Mouse (Mus musculus) limb, embryonic 15.5 days (tissue): Measurements from ENCODE around the gene Ptgr2. TPM values are rescaled to one million over a fixed set of nuclear protein-coding genes. Genes with fewer than 3 reads are reported as not detected.
A peak's percentile ranks its signal among the peaks of the same experiment; 100 is the strongest.
"Not testable (repeated sequence)": the region's sequence is repeated elsewhere in the genome, so short reads cannot be mapped to it uniquely, and the experiment has no call there.

Experiments used
- ATAC-seq: fragments of 200-750 bp; cut with Nextera tagmentation; 2 replicates; pipeline ENCODE4 v1.8.0; 2017; ENCODE audit warnings: low read depth, moderate TSS enrichment; ENCODE audit not compliant: insufficient number of reproducible peaks, low FRiP score, low TSS enrichment
- H3K27ac ChIP-seq: fragments of 300-500 bp; sonication (generic); 2 replicates; pipeline ENCODE4 v1.5.1; 2015; ENCODE audit warnings: moderate library complexity, mild to moderate bottlenecking, inconsistent platforms
- H3K27me3 ChIP-seq: fragments of 300-500 bp; sonication (generic); 2 replicates; pipeline ENCODE4 v1.6.1; 2015; ENCODE audit warnings: inconsistent platforms
- H3K36me3 ChIP-seq: fragments of 300-500 bp; sonication (generic); 2 replicates; pipeline ENCODE4 v1.6.1; 2015; ENCODE audit warnings: inconsistent platforms
- H3K4me1 ChIP-seq: fragments of 300-500 bp; sonication (generic); 2 replicates; pipeline ENCODE4 v1.6.1; 2015; ENCODE audit warnings: inconsistent platforms
- H3K4me2 ChIP-seq: fragments of 300-500 bp; sonication (generic); 2 replicates; pipeline ENCODE4 v1.6.1; 2015; ENCODE audit warnings: mild to moderate bottlenecking, inconsistent platforms
- H3K4me3 ChIP-seq: fragments of 300-500 bp; sonication (generic); 2 replicates; pipeline ENCODE4 v1.5.1; 2015; ENCODE audit warnings: mild to moderate bottlenecking, inconsistent platforms
- H3K9ac ChIP-seq: fragments of 300-500 bp; sonication (generic); 2 replicates; pipeline ENCODE4 v1.6.1; 2015; ENCODE audit warnings: inconsistent platforms
- H3K9me3 ChIP-seq: fragments of 300-500 bp; sonication (generic); 2 replicates; pipeline ENCODE4 v1.6.1; 2016; ENCODE audit warnings: inconsistent platforms
- WGBS: fragments of 180-500 bp; shearing (Covaris S2); methylation state at CpG from one replicate; pipeline ENCODE4 v1.1.7; 2015; 5-methylcytosine and 5-hydroxymethylcytosine counted together
- polyA plus RNA-seq: library from polyadenylated mRNA; unstranded; fragments of >200 nt; fragmentation: Nextera tagmentation; extraction: Ambion mirVana; gene quantifications from 2 replicates; pipeline ENCODE4 v1.2.1, GENCODE M21; 2015

The Ptgr2 gene
- 15.9 and 22.6 TPM in 2 replicates for polyA plus RNA-seq

- no peaks in the 10 kb centered on the region for H3K9me3 ChIP-seq
- no peaks in the 10 kb centered on the region for H3K36me3 ChIP-seq
- peak within 1 kb of the TSS; percentile 57 for H3K4me3 ChIP-seq
- H3K27ac ChIP-seq: peak within 1 kb of the TSS; percentile 27
- H3K4me2 ChIP-seq: peak within 1 kb of the TSS; percentile 71
- H3K4me1 ChIP-seq: peaks cover 13% of the 10 kb centered on the region
- WGBS: under 1% methylated on average over 39 of the region's 39 CpGs
- no peaks in the 10 kb centered on the region for H3K27me3 ChIP-seq
- peak within 1 kb of the TSS; percentile 41 for H3K9ac ChIP-seq
- ATAC-seq: peak; percentile 65; the same call in 1 of the 2 replicates
Measured at GRCm38 (mm10) chr12:84284885-84285592, at the start of gene Ptgr2. TSS of gene Ptgr2 (plus strand) at chr12:84285232.

- Histone ChIP-seq H3K27me3 (no peaks in the 10 kb centered on the region), H3K36me3 (no peaks in the 10 kb centered on the region), H3K4me1 (no peaks in the 10 kb centered on the region), H3K27ac (no peak overlapping the region), H3K9me3 (no peaks in the 10 kb centered on the region), H3K4me2 (no peak overlapping the region), H3K4me3 (no peak overlapping the region), H3K9ac (no peak overlapping the region)
- ATAC-seq: no peak
- 94% methylated on average over 6 of the region's 6 CpGs for WGBS
Measured at GRCm38 (mm10) chr12:84235577-84235976, 49.5 kb upstream of the Ptgr2 start.

- Histone ChIP-seq H3K27ac (no peak overlapping the region), H3K9ac (no peak overlapping the region), H3K4me2 (no peak overlapping the region), H3K27me3 (no peaks in the 10 kb centered on the region), H3K36me3 (no peaks in the 10 kb centered on the region), H3K4me3 (no peak overlapping the region), H3K9me3 (no peaks in the 10 kb centered on the region), H3K4me1 (no peaks in the 10 kb centered on the region)
- ATAC-seq: no peak; the same call in 1 of the 2 replicates
- WGBS: 67% methylated on average over 10 of the region's 10 CpGs
Measured at GRCm38 (mm10) chr12:84235981-84236752, 48.9 kb upstream of the Ptgr2 start.

- H3K27me3 ChIP-seq, H3K4me1 ChIP-seq, ATAC-seq, H3K9me3 ChIP-seq, H3K4me3 ChIP-seq, H3K9ac ChIP-seq, H3K36me3 ChIP-seq, H3K27ac ChIP-seq, H3K4me2 ChIP-seq: not testable (repeated sequence)
- 90% methylated on average over 5 of the region's 5 CpGs for WGBS
Measured at GRCm38 (mm10) chr12:84237036-84237435, 48.0 kb upstream of the Ptgr2 start.

GRCm38 (mm10) chr12:84243076-84243770 lies 41.8 kb upstream of the Ptgr2 start:
- no peaks in the 10 kb centered on the region for H3K27me3 ChIP-seq
- H3K9ac ChIP-seq: no peak overlapping the region
- H3K4me3 ChIP-seq: no peak overlapping the region
- no peaks in the 10 kb centered on the region for H3K36me3 ChIP-seq
- H3K4me1 ChIP-seq: no peaks in the 10 kb centered on the region
- no peak overlapping the region for H3K4me2 ChIP-seq
- no peak overlapping the region for H3K27ac ChIP-seq
- no peaks in the 10 kb centered on the region for H3K9me3 ChIP-seq
- ATAC-seq: no peak
- WGBS: 73% methylated on average over 7 of the region's 7 CpGs

GRCm38 (mm10) chr12:84245683-84246082 lies 39.3 kb upstream of the Ptgr2 start:
- no peak for ATAC-seq
- Histone ChIP-seq H3K4me2 (no peak overlapping the region), H3K36me3 (no peaks in the 10 kb centered on the region), H3K27me3 (no peaks in the 10 kb centered on the region), H3K4me3 (no peak overlapping the region), H3K9me3 (no peaks in the 10 kb centered on the region), H3K9ac (no peak overlapping the region), H3K4me1 (no peaks in the 10 kb centered on the region), H3K27ac (no peak overlapping the region)
- WGBS: 76% methylated on average over 5 of the region's 5 CpGs

GRCm38 (mm10) chr12:84249217-84249616 lies 35.8 kb upstream of the Ptgr2 start:
- Histone ChIP-seq H3K4me2 (no peak overlapping the region), H3K9ac (no peak overlapping the region), H3K4me3 (no peak overlapping the region), H3K36me3 (no peaks in the 10 kb centered on the region), H3K4me1 (no peaks in the 10 kb centered on the region), H3K9me3 (no peaks in the 10 kb centered on the region), H3K27ac (no peak overlapping the region), H3K27me3 (no peaks in the 10 kb centered on the region)
- no peak for ATAC-seq
- WGBS: 3% methylated on average over 3 of the region's 3 CpGs

- no peak for ATAC-seq
- Histone ChIP-seq H3K27me3 (no peaks in the 10 kb centered on the region), H3K9ac (no peak overlapping the region), H3K36me3 (no peaks in the 10 kb centered on the region), H3K4me3 (no peak overlapping the region), H3K9me3 (no peaks in the 10 kb centered on the region), H3K4me1 (no peaks in the 10 kb centered on the region), H3K27ac (no peak overlapping the region), H3K4me2 (no peak overlapping the region)
- 88% methylated on average over 5 of the region's 5 CpGs for WGBS
Measured at GRCm38 (mm10) chr12:84252811-84253210, 32.2 kb upstream of the Ptgr2 start.

GRCm38 (mm10) chr12:84254886-84255285 lies 30.1 kb upstream of the Ptgr2 start:
- no peaks in the 10 kb centered on the region for H3K4me1 ChIP-seq
- WGBS: 61% methylated on average over 5 of the region's 5 CpGs
- no peak overlapping the region for H3K4me2 ChIP-seq
- no peak for ATAC-seq
- no peak overlapping the region for H3K27ac ChIP-seq
- H3K4me3 ChIP-seq: no peak overlapping the region
- no peaks in the 10 kb centered on the region for H3K9me3 ChIP-seq
- H3K9ac ChIP-seq: no peak overlapping the region
- H3K27me3 ChIP-seq: no peaks in the 10 kb centered on the region
- H3K36me3 ChIP-seq: no peaks in the 10 kb centered on the region

- Histone ChIP-seq H3K9me3 (no peaks in the 10 kb centered on the region), H3K27me3 (no peaks in the 10 kb centered on the region), H3K36me3 (no peaks in the 10 kb centered on the region), H3K4me1 (no peaks in the 10 kb centered on the region), H3K27ac (no peak overlapping the region), H3K4me2 (no peak overlapping the region), H3K9ac (no peak overlapping the region), H3K4me3 (no peak overlapping the region)
- WGBS: 57% methylated on average over 7 of the region's 7 CpGs
- no peak for ATAC-seq
Measured at GRCm38 (mm10) chr12:84260363-84260762, 24.7 kb upstream of the Ptgr2 start.

- no peak overlapping the region for H3K4me2 ChIP-seq
- H3K27me3 ChIP-seq: no peaks in the 10 kb centered on the region
- no peak overlapping the region for H3K9ac ChIP-seq
- H3K9me3 ChIP-seq: no peaks in the 10 kb centered on the region
- no peak for ATAC-seq
- H3K27ac ChIP-seq: no peak overlapping the region
- H3K4me1 ChIP-seq: no peaks in the 10 kb centered on the region
- WGBS: 68% methylated on average over 2 of the region's 2 CpGs
- H3K36me3 ChIP-seq: no peaks in the 10 kb centered on the region
- no peak overlapping the region for H3K4me3 ChIP-seq
Measured at GRCm38 (mm10) chr12:84267264-84267663, 17.8 kb upstream of the Ptgr2 start.

GRCm38 (mm10) chr12:84273366-84273765 lies 11.7 kb upstream of the Ptgr2 start:
- H3K36me3 ChIP-seq: no peaks in the 10 kb centered on the region
- no peak for ATAC-seq
- no peaks in the 10 kb centered on the region for H3K9me3 ChIP-seq
- no peak overlapping the region for H3K9ac ChIP-seq
- no peak overlapping the region for H3K27ac ChIP-seq
- no peaks in the 10 kb centered on the region for H3K27me3 ChIP-seq
- no peak overlapping the region for H3K4me3 ChIP-seq
- no peak overlapping the region for H3K4me2 ChIP-seq
- WGBS: 78% methylated on average over 5 of the region's 5 CpGs
- H3K4me1 ChIP-seq: no peaks in the 10 kb centered on the region
